Mouse (Mus musculus) limb, embryonic 15.5 days (tissue): ENCODE results near the gene Dmgdh. TPM values are rescaled to one million over a fixed set of nuclear protein-coding genes. Genes with fewer than 3 reads are reported as not detected.
A peak's percentile ranks its signal among the peaks of the same experiment; 100 is the strongest.

ENCODE experiments used
- ATAC-seq: fragments of 200-750 bp; cut with Nextera tagmentation; 2 replicates; pipeline ENCODE4 v1.8.0; 2017; ENCODE audit warnings: low read depth, moderate TSS enrichment; ENCODE audit not compliant: insufficient number of reproducible peaks, low FRiP score, low TSS enrichment
- H3K27ac ChIP-seq: fragments of 300-500 bp; sonication (generic); 2 replicates; pipeline ENCODE4 v1.5.1; 2015; ENCODE audit warnings: moderate library complexity, mild to moderate bottlenecking, inconsistent platforms
- H3K27me3 ChIP-seq: fragments of 300-500 bp; sonication (generic); 2 replicates; pipeline ENCODE4 v1.6.1; 2015; ENCODE audit warnings: inconsistent platforms
- H3K36me3 ChIP-seq: fragments of 300-500 bp; sonication (generic); 2 replicates; pipeline ENCODE4 v1.6.1; 2015; ENCODE audit warnings: inconsistent platforms
- H3K4me1 ChIP-seq: fragments of 300-500 bp; sonication (generic); 2 replicates; pipeline ENCODE4 v1.6.1; 2015; ENCODE audit warnings: inconsistent platforms
- H3K4me2 ChIP-seq: fragments of 300-500 bp; sonication (generic); 2 replicates; pipeline ENCODE4 v1.6.1; 2015; ENCODE audit warnings: mild to moderate bottlenecking, inconsistent platforms
- H3K4me3 ChIP-seq: fragments of 300-500 bp; sonication (generic); 2 replicates; pipeline ENCODE4 v1.5.1; 2015; ENCODE audit warnings: mild to moderate bottlenecking, inconsistent platforms
- H3K9ac ChIP-seq: fragments of 300-500 bp; sonication (generic); 2 replicates; pipeline ENCODE4 v1.6.1; 2015; ENCODE audit warnings: inconsistent platforms
- H3K9me3 ChIP-seq: fragments of 300-500 bp; sonication (generic); 2 replicates; pipeline ENCODE4 v1.6.1; 2016; ENCODE audit warnings: inconsistent platforms
- WGBS: fragments of 180-500 bp; shearing (Covaris S2); methylation state at CpG from one replicate; pipeline ENCODE4 v1.1.7; 2015; 5-methylcytosine and 5-hydroxymethylcytosine counted together
- polyA plus RNA-seq: library from polyadenylated mRNA; unstranded; fragments of >200 nt; fragmentation: Nextera tagmentation; extraction: Ambion mirVana; gene quantifications from 2 replicates; pipeline ENCODE4 v1.2.1, GENCODE M21; 2015

Dmgdh gene
- polyA plus RNA-seq, 1 experiment from 2014 or later, result 0.24 TPM

GRCm38 (mm10) chr13:93757514-93757913, 83.3 kb downstream of the Dmgdh start:
- WGBS, result 78% methylated on average over 6 of the region's 6 CpGs

GRCm38 (mm10) chr13:93758149-93758898, 84.1 kb downstream of the Dmgdh start:
- no peak overlapping the region for H3K4me2 ChIP-seq
- no peaks in the 10 kb centered on the region for H3K36me3 ChIP-seq
- H3K27me3 ChIP-seq, result no peaks in the 10 kb centered on the region
- H3K4me3 ChIP-seq, result no peak overlapping the region
- H3K4me1 ChIP-seq, result no peaks in the 10 kb centered on the region
- no peak overlapping the region for H3K27ac ChIP-seq
- WGBS, result 46% methylated on average over 14 of the region's 14 CpGs
- no peak overlapping the region for H3K9ac ChIP-seq
- no peaks in the 10 kb centered on the region; the same call in 1 of the 2 replicates for H3K9me3 ChIP-seq
- no peak for ATAC-seq

More at GRCm38 (mm10) chr13:93757514-93757913, 83.3 kb downstream of the Dmgdh start:
- Histone ChIP-seq H3K4me1 (no peaks in the 10 kb centered on the region), H3K4me2 (no peak overlapping the region), H3K4me3 (no peak overlapping the region), H3K36me3 (no peaks in the 10 kb centered on the region), H3K9ac (no peak overlapping the region), H3K9me3 (no peaks in the 10 kb centered on the region; the same call in 1 of the 2 replicates), H3K27me3 (no peaks in the 10 kb centered on the region), H3K27ac (no peak overlapping the region)
- ATAC-seq, result no peak

DNA sequence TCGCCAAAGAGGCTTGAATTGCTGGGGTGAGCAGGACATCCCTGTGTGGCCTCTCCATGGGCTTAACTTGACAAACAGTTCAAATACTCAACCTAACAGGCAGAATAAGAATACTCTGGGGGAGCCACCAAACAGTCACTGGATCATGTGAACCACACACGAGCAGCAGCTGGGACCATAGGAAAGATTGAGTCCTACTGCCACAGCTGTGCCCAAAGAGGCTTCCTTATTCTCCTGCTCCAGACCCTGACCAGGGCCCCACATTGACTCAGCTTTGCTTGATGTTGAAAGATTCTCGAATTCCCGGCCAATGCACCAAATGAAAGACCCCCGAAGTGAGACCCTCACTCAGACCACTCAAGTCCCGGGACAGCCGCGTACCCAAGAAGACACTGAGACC, 87.6 kb downstream of the Dmgdh start:
- Histone ChIP-seq H3K9ac (no peak overlapping the region), H3K36me3 (no peaks in the 10 kb centered on the region), H3K4me3 (no peak overlapping the region), H3K4me1 (no peaks in the 10 kb centered on the region), H3K27ac (no peak overlapping the region), H3K27me3 (no peaks in the 10 kb centered on the region), H3K4me2 (no peak overlapping the region), H3K9me3 (no peaks in the 10 kb centered on the region; the same call in 1 of the 2 replicates)
- no peak for ATAC-seq
- WGBS, result 90% methylated on average over 8 of the region's 8 CpGs

DNA sequence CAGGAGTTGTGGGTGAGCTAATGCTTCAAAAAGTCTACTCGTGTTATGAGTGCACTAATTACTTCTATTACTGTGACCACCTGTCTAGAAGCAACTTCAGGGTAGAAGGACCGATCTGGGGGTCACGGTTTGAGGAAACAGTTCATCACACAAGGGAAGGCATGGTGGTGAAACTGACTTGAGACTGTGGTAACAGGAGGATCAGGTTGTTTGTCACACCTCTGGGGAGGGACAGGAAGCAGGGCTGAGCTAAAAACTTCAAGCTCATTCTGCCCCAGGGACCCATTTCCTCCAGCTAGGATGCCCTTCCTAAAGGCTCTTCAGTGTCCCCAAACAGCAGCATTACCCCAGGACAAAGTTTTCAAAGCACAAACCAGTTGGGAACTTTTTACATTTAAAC, 88.6 kb downstream of the Dmgdh start:
- ATAC-seq, result no peak
- Histone ChIP-seq H3K4me2 (no peak overlapping the region), H3K4me3 (no peak overlapping the region), H3K27me3 (no peaks in the 10 kb centered on the region), H3K9ac (no peak overlapping the region), H3K36me3 (no peaks in the 10 kb centered on the region), H3K27ac (no peak overlapping the region), H3K4me1 (no peaks in the 10 kb centered on the region), H3K9me3 (no peaks in the 10 kb centered on the region)
- WGBS, result 69% methylated on average over 3 of the region's 3 CpGs

DNA sequence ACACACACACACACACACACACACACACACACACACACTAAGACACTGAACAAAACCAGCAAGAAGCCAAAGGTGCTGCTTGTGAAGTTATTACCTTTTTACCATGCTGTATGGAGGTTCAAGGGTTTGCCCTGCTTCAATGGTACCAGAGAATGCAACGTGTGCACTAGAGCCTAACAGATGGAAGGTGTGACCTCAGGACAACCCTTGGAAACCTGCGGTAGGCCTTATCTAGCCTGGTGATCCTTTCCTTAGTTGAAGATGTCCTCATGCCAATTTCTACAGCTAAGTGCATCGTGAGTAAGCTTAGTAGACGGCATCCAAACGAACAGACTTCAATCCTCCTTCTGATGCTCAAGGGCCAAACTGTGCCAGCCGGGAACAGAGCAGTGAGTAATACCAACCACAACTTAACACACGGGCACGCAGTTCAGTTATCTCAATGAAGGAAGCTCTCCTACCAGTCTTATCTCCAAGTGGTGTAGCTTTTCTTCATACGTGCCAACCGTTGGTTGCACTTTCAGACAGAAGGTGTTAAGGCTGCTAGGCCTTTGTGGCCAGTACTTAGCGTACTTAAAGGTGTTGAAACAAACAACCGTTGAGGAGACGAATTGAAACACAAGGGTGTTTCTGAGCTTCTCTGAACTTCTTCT, 90.2 kb downstream of the Dmgdh start:
- WGBS, result 84% methylated on average over 13 of the region's 13 CpGs
- Histone ChIP-seq H3K27me3 (no peaks in the 10 kb centered on the region), H3K9ac (no peak overlapping the region), H3K27ac (no peak overlapping the region), H3K4me2 (no peak overlapping the region), H3K9me3 (no peaks in the 10 kb centered on the region), H3K36me3 (no peaks in the 10 kb centered on the region), H3K4me3 (no peak overlapping the region), H3K4me1 (no peaks in the 10 kb centered on the region)
- ATAC-seq, result no peak

DNA sequence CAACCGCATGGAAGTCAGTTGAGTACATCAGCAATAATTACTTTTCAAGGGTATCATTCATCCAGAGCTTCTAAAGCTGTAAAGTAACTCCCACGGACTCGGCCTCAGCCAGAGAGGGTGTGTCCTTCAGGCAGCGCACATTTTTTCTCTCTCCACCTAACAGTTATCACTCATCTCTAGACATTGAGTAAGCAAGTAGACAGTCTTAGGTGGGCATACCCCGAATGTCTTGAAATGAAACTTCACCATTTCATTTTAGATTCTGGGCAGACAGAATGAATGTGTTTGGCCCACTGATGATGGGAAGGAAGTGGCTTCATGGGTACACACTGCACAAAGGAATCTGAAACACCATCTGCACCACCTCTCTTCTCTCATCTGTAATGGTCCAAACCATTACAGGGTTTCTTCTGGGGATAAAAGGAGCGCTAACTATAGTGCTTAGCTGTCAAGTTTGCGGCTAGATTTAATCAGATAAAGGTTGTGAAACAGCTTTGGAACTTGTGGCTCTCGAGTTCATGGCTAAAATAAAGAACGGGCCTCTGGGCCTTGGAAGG, 96.9 kb downstream of the Dmgdh start:
- Histone ChIP-seq H3K36me3 (no peaks in the 10 kb centered on the region), H3K27me3 (no peaks in the 10 kb centered on the region), H3K4me1 (peaks cover 4% of the 10 kb centered on the region), H3K9me3 (no peaks in the 10 kb centered on the region), H3K27ac (peak overlapping the region; percentile 90), H3K4me3 (peak overlapping the region; percentile 72), H3K4me2 (peak overlapping the region; percentile 96), H3K9ac (peak overlapping the region; percentile 69)
- WGBS, result 26% methylated on average over 9 of the region's 9 CpGs
- no peak for ATAC-seq

- WGBS, result under 1% methylated on average over 66 of the region's 66 CpGs
- H3K9me3 ChIP-seq, result no peaks in the 10 kb centered on the region
- H3K4me2 ChIP-seq, result peak within 1 kb of the TSS; percentile 96
- H3K27me3 ChIP-seq, result no peaks in the 10 kb centered on the region
- ATAC-seq, result peak; percentile 86
- H3K9ac ChIP-seq, result peak within 1 kb of the TSS; percentile 69
- peak within 1 kb of the TSS; percentile 90 for H3K27ac ChIP-seq
- peak within 1 kb of the TSS; percentile 72 for H3K4me3 ChIP-seq
- peaks cover 4% of the 10 kb centered on the region for H3K4me1 ChIP-seq
- no peaks in the 10 kb centered on the region for H3K36me3 ChIP-seq
Measured at GRCm38 (mm10) chr13:93771588-93772278, 97.5 kb downstream of the Dmgdh start, which contains the start of gene Arsb. Gene Arsb (plus strand): TSS chr13:93771630.

GRCm38 (mm10) chr13:93772279-93772636, 98.0 kb downstream of the Dmgdh start:
- H3K9ac ChIP-seq, result 0 out of 2 replicates have a peak overlapping the region, but pooled peaks have one; percentile 69
- H3K4me2 ChIP-seq, result peak overlapping the region; percentile 96
- WGBS, result 29% methylated on average over 8 of the region's 8 CpGs
- no peaks in the 10 kb centered on the region for H3K36me3 ChIP-seq
- no peaks in the 10 kb centered on the region for H3K9me3 ChIP-seq
- H3K4me1 ChIP-seq, result peaks cover 4% of the 10 kb centered on the region
- ATAC-seq, result no peak
- peak overlapping the region; percentile 90 for H3K27ac ChIP-seq
- H3K4me3 ChIP-seq, result peak overlapping the region; percentile 72
- H3K27me3 ChIP-seq, result no peaks in the 10 kb centered on the region

- Histone ChIP-seq H3K4me1 (peaks cover 4% of the 10 kb centered on the region), H3K36me3 (no peaks in the 10 kb centered on the region), H3K4me2 (0 out of 2 replicates have a peak overlapping the region, but pooled peaks have one; percentile 96), H3K9ac (no peak overlapping the region), H3K9me3 (no peaks in the 10 kb centered on the region), H3K27me3 (no peaks in the 10 kb centered on the region), H3K4me3 (peak overlapping the region; percentile 72), H3K27ac (no peak overlapping the region)
- no peak for ATAC-seq
- 39% methylated on average over 7 of the region's 7 CpGs for WGBS
Measured at GRCm38 (mm10) chr13:93772861-93773260, 98.6 kb downstream of the Dmgdh start.

GRCm38 (mm10) chr13:93773704-93774315, 99.6 kb downstream of the Dmgdh start:
- ATAC-seq, result no peak
- Histone ChIP-seq H3K27ac (no peak overlapping the region), H3K4me2 (no peak overlapping the region)

DNA sequence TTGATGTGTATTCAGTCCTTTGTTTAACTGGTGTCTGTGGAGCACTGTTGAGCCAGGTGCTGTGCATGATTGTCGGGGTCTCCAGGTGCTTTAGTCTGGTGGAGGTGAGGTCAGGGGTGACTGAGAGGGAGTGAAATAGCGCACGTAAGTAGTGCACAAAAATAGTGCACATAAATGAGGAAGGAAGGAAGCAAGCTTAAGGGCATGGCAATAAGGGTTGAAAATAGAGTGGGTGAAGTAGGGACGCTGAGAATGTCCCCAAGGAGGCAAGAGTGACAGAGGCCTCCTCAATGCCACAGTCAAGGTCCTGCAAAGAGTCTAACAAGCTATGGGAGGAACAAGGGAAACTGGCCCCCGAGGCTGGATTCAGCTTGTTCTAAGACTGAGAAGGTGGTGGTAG, 108.6 kb downstream of the Dmgdh start:
- Histone ChIP-seq H3K36me3 (no peaks in the 10 kb centered on the region), H3K9ac (no peak overlapping the region), H3K4me3 (no peak overlapping the region), H3K4me2 (no peak overlapping the region), H3K9me3 (no peaks in the 10 kb centered on the region), H3K27ac (no peak overlapping the region), H3K4me1 (peaks cover 3% of the 10 kb centered on the region; the same call in 1 of the 2 replicates), H3K27me3 (no peaks in the 10 kb centered on the region)
- WGBS, result 79% methylated on average over 5 of the region's 5 CpGs
- no peak for ATAC-seq

More at GRCm38 (mm10) chr13:93773704-93774315, 99.6 kb downstream of the Dmgdh start:
- Histone ChIP-seq H3K4me3 (no peak overlapping the region), H3K36me3 (no peaks in the 10 kb centered on the region), H3K4me1 (peaks cover 4% of the 10 kb centered on the region), H3K27me3 (no peaks in the 10 kb centered on the region), H3K9ac (no peak overlapping the region), H3K9me3 (no peaks in the 10 kb centered on the region)
- 46% methylated on average over 7 of the region's 7 CpGs for WGBS
